Mouse (Mus musculus) testis, adult 2 months (tissue): Measurements from ENCODE around the gene P2ry14. TPM values are rescaled to one million over a fixed set of nuclear protein-coding genes. Genes with fewer than 3 reads are reported as not detected.

Experiments
- H3K27ac ChIP-seq: fragments of 200-500 bp; 2 replicates; pipeline ENCODE4 v1.5.1; 2012; ENCODE audit warnings: low read depth, low read length; ENCODE audit not compliant: control insufficient read depth, insufficient read depth
- H3K27me3 ChIP-seq: fragments of 200-500 bp; 2 replicates; pipeline ENCODE4 v1.6.1; 2012; ENCODE audit warnings: mild to moderate bottlenecking, low read length, moderate library complexity; ENCODE audit not compliant: control insufficient read depth, insufficient read depth
- H3K36me3 ChIP-seq: fragments of 200-500 bp; 2 replicates; pipeline ENCODE4 v1.6.1; 2012; ENCODE audit warnings: mild to moderate bottlenecking, low read length; ENCODE audit not compliant: control insufficient read depth, insufficient read depth
- H3K4me1 ChIP-seq: fragments of 200-500 bp; 2 replicates; pipeline ENCODE4 v1.6.1; 2012; ENCODE audit warnings: low read length; ENCODE audit not compliant: control insufficient read depth, insufficient read depth
- H3K4me3 ChIP-seq: fragments of 200-500 bp; 2 replicates; pipeline ENCODE4 v1.5.1; 2012; ENCODE audit warnings: low read depth, mild to moderate bottlenecking, low read length, moderate library complexity, mixed read lengths; ENCODE audit not compliant: control insufficient read depth
- CTCF ChIP-seq: fragments of 200-500 bp; IDR thresholded peaks from 2 replicates; pipeline ENCODE4 v1.5.1; 2012; ENCODE audit warnings: low read depth, mild to moderate bottlenecking, inconsistent platforms, low read length, moderate library complexity; ENCODE audit not compliant: control insufficient read depth, insufficient read depth, insufficient replicate concordance
- POLR2A ChIP-seq: fragments of 200-500 bp; IDR thresholded peaks from 2 replicates; pipeline ENCODE4 v1.6.1; 2012; ENCODE audit warnings: low read depth, mild to moderate bottlenecking, inconsistent platforms, low read length, moderate library complexity; ENCODE audit not compliant: control insufficient read depth
- polyA plus RNA-seq: library from polyadenylated mRNA; depleted of rRNA; stranded (reverse); fragments of >200 nt; gene quantifications from 2 replicates; pipeline ENCODE4 v1.2.3, GENCODE M21; 2012

The P2ry14 gene
- polyA plus RNA-seq, 1 experiment: 0.67 TPM

- Histone ChIP-seq H3K27me3 (no peaks in the 10 kb centered on the region), H3K27ac (no peak overlapping the region), H3K36me3 (no peaks in the 10 kb centered on the region), H3K4me3 (no peak overlapping the region), H3K4me1 (no peaks in the 10 kb centered on the region)
- TF ChIP-seq CTCF (no peak), POLR2A (no peak)
Observed at GRCm38 (mm10) chr3:59133189-59133588, 20.2 kb downstream of the P2ry14 start.

GRCm38 (mm10) chr3:59131966-59132365, 21.5 kb downstream of the P2ry14 start:
- Histone ChIP-seq H3K27ac (no peak overlapping the region), H3K36me3 (no peaks in the 10 kb centered on the region), H3K4me1 (no peaks in the 10 kb centered on the region), H3K27me3 (no peaks in the 10 kb centered on the region), H3K4me3 (no peak overlapping the region)
- TF ChIP-seq POLR2A (no peak), CTCF (no peak)

GRCm38 (mm10) chr3:59131081-59131480, 22.3 kb downstream of the P2ry14 start:
- Histone ChIP-seq H3K27ac (no peak overlapping the region), H3K36me3 (no peaks in the 10 kb centered on the region), H3K4me3 (no peak overlapping the region), H3K4me1 (no peaks in the 10 kb centered on the region), H3K27me3 (no peaks in the 10 kb centered on the region)
- TF ChIP-seq POLR2A (no peak), CTCF (no peak)

- no peak overlapping the region for H3K4me3 ChIP-seq
Observed at GRCm38 (mm10) chr3:59130431-59130830, 23.0 kb downstream of the P2ry14 start.

GRCm38 (mm10) chr3:59129547-59129946, 23.9 kb downstream of the P2ry14 start:
- Histone ChIP-seq H3K27me3 (no peaks in the 10 kb centered on the region), H3K36me3 (no peaks in the 10 kb centered on the region), H3K4me1 (no peaks in the 10 kb centered on the region), H3K4me3 (no peak overlapping the region), H3K27ac (no peak overlapping the region)
- TF ChIP-seq CTCF (no peak), POLR2A (no peak)

More at GRCm38 (mm10) chr3:59130431-59130830, 23.0 kb downstream of the P2ry14 start:
- H3K27ac ChIP-seq: no peak overlapping the region
- TF ChIP-seq POLR2A: no peak
- no peak for TF ChIP-seq CTCF
- H3K4me1 ChIP-seq: no peaks in the 10 kb centered on the region
- H3K36me3 ChIP-seq: no peaks in the 10 kb centered on the region
- H3K27me3 ChIP-seq: no peaks in the 10 kb centered on the region

- no peaks in the 10 kb centered on the region for H3K27me3 ChIP-seq
- no peaks in the 10 kb centered on the region for H3K36me3 ChIP-seq
- no peak overlapping the region for H3K4me3 ChIP-seq
- TF ChIP-seq CTCF: no peak
- TF ChIP-seq POLR2A: no peak
- no peaks in the 10 kb centered on the region for H3K4me1 ChIP-seq
- H3K27ac ChIP-seq: no peak overlapping the region
Observed at GRCm38 (mm10) chr3:59128681-59129080, 24.7 kb downstream of the P2ry14 start.

GRCm38 (mm10) chr3:59125783-59126555, 27.4 kb downstream of the P2ry14 start:
- TF ChIP-seq POLR2A (no peak), CTCF (no peak)
- H3K27ac ChIP-seq: no peak overlapping the region
- no peaks in the 10 kb centered on the region for H3K4me1 ChIP-seq
- no peaks in the 10 kb centered on the region for H3K27me3 ChIP-seq
- H3K4me3 ChIP-seq: no peak overlapping the region
- no peaks in the 10 kb centered on the region for H3K36me3 ChIP-seq

- no peaks in the 10 kb centered on the region for H3K27me3 ChIP-seq
- H3K4me1 ChIP-seq: no peaks in the 10 kb centered on the region
- no peak overlapping the region for H3K4me3 ChIP-seq
- TF ChIP-seq POLR2A: no peak
- no peak for TF ChIP-seq CTCF
- H3K36me3 ChIP-seq: no peaks in the 10 kb centered on the region
- no peak overlapping the region for H3K27ac ChIP-seq
Observed at GRCm38 (mm10) chr3:59125022-59125421, 28.4 kb downstream of the P2ry14 start.
